Mouse (Mus musculus) MEL (cell line): ENCODE measurements around the gene Shmt2. TPM values are rescaled to one million over a fixed set of nuclear protein-coding genes. Genes with fewer than 3 reads are reported as not detected.

Source experiments
- DNase-seq: peaks from one replicate; pipeline ENCODE4 v3.0.0; 2011; ENCODE audit warnings: low read depth, low spot score
- H3K27ac ChIP-seq: 2 replicates; pipeline ENCODE4 v1.5.1; 2012; ENCODE audit warnings: low read depth, mild to moderate bottlenecking, control low read depth, low read length, moderate library complexity; ENCODE audit not compliant: control insufficient read depth
- H3K27me3 ChIP-seq, 2 experiments: fragments of 150-350 bp in 1 of 2; sonication (generic) in 1 of 2; 2 replicates each; pipeline ENCODE4 v1.6.1; 2012; ENCODE audit warnings: low read length in 2 of 2, mild to moderate bottlenecking in 2 of 2, improper control_type of control experiment in 1 of 2, moderate library complexity in 1 of 2; ENCODE audit not compliant: insufficient read depth in 2 of 2, control insufficient read depth in 1 of 2
- H3K36me3 ChIP-seq, 2 experiments: 2 replicates each; pipeline ENCODE4 v1.6.1; 2012 to 2014; ENCODE audit warnings: low read length in 2 of 2, improper control_type of control experiment in 1 of 2, inconsistent platforms in 1 of 2, mild to moderate bottlenecking in 1 of 2; ENCODE audit not compliant: insufficient read depth in 2 of 2, control insufficient read depth in 1 of 2
- H3K4me1 ChIP-seq, 2 experiments: fragments of 150-350 bp in 1 of 2; sonication (generic) in 1 of 2; 2 replicates each; pipeline ENCODE4 v1.6.1; 2012; ENCODE audit warnings: low read length in 2 of 2, improper control_type of control experiment in 1 of 2, mild to moderate bottlenecking in 1 of 2; ENCODE audit not compliant: insufficient read depth in 2 of 2, control insufficient read depth in 1 of 2
- H3K4me3 ChIP-seq, 2 experiments: fragments of 150-350 bp in 1 of 2; sonication (generic) in 1 of 2; 2 replicates each; pipeline ENCODE4 v1.5.1; 2012; ENCODE audit warnings: low read depth in 2 of 2, low read length in 2 of 2, mild to moderate bottlenecking in 2 of 2, moderate library complexity in 2 of 2, control low read depth in 1 of 2, improper control_type of control experiment in 1 of 2; ENCODE audit not compliant: control insufficient read depth in 1 of 2, insufficient read depth in 1 of 2
- H3K79me2 ChIP-seq: 2 replicates; pipeline ENCODE4 v1.6.1; 2012; ENCODE audit warnings: mild to moderate bottlenecking, low read length, moderate library complexity; ENCODE audit not compliant: control insufficient read depth, poor library complexity, insufficient read depth
- H3K9ac ChIP-seq: 2 replicates; pipeline ENCODE4 v1.6.1; 2012; ENCODE audit warnings: low read depth, mild to moderate bottlenecking, control low read depth, low read length, moderate library complexity; ENCODE audit not compliant: control insufficient read depth, poor library complexity, severe bottlenecking
- H3K9me3 ChIP-seq: fragments of 150-350 bp; sonication (generic); replicated peaks from 2 replicates; pipeline ENCODE4 v1.6.1; 2012; ENCODE audit warnings: mild to moderate bottlenecking, low read length, improper control_type of control experiment, moderate library complexity; ENCODE audit not compliant: insufficient read depth
- BHLHE40 ChIP-seq: IDR thresholded peaks from 2 replicates; pipeline ENCODE4 v1.6.1; 2012; ENCODE audit warnings: low read depth, mild to moderate bottlenecking, inconsistent platforms, low read length, improper control_type of control experiment, borderline replicate concordance
- CHD1 ChIP-seq: IDR thresholded peaks from 2 replicates; pipeline ENCODE4 v1.6.1; 2012; ENCODE audit warnings: low read depth, mild to moderate bottlenecking, inconsistent platforms, low read length, improper control_type of control experiment
- ELF1 ChIP-seq: IDR thresholded peaks from 2 replicates; pipeline ENCODE4 v1.6.1; 2014; ENCODE audit warnings: low read depth, mild to moderate bottlenecking, inconsistent platforms, low read length, improper control_type of control experiment, moderate library complexity
- ETS1 ChIP-seq: IDR thresholded peaks from 2 replicates; pipeline ENCODE4 v1.6.1; 2012; ENCODE audit warnings: low read depth, mild to moderate bottlenecking, inconsistent platforms, low read length, improper control_type of control experiment, moderate library complexity
- GABPA ChIP-seq: IDR thresholded peaks from 2 replicates; pipeline ENCODE4 v1.6.1; 2012; ENCODE audit warnings: low read depth, mild to moderate bottlenecking, inconsistent platforms, low read length, improper control_type of control experiment, moderate library complexity
- HCFC1 ChIP-seq: IDR thresholded peaks from 2 replicates; pipeline ENCODE4 v1.6.1; 2012; ENCODE audit warnings: low read depth, mild to moderate bottlenecking, inconsistent platforms, low read length, improper control_type of control experiment, moderate library complexity
- JUND ChIP-seq: IDR thresholded peaks from 2 replicates; pipeline ENCODE4 v1.6.1; 2011; ENCODE audit warnings: low read depth, mild to moderate bottlenecking, improper control_type of control experiment, low read length
- MYB ChIP-seq: IDR thresholded peaks from 2 replicates; pipeline ENCODE4 v1.6.1; 2011; ENCODE audit warnings: mild to moderate bottlenecking, low read depth, low read length, improper control_type of control experiment
- MYC ChIP-seq: IDR thresholded peaks from 2 replicates; pipeline ENCODE4 v1.6.1; 2011; ENCODE audit warnings: low read depth, mild to moderate bottlenecking, low read length, improper control_type of control experiment, moderate library complexity
- NRF1 ChIP-seq: IDR thresholded peaks from 2 replicates; pipeline ENCODE4 v1.6.1; 2014; ENCODE audit warnings: low read depth, mild to moderate bottlenecking, inconsistent platforms, low read length, improper control_type of control experiment, moderate library complexity; ENCODE audit not compliant: poor library complexity, insufficient read depth, severe bottlenecking
- POLR2AphosphoS2 ChIP-seq: IDR thresholded peaks from 2 replicates; pipeline ENCODE4 v1.6.1; 2011; ENCODE audit warnings: low read length, improper control_type of control experiment
- SIN3A ChIP-seq: IDR thresholded peaks from 2 replicates; pipeline ENCODE4 v1.6.1; 2012; ENCODE audit warnings: low read length, improper control_type of control experiment, inconsistent platforms
- UBTF ChIP-seq: IDR thresholded peaks from 2 replicates; pipeline ENCODE4 v1.6.1; 2012; ENCODE audit warnings: low read depth, mild to moderate bottlenecking, inconsistent platforms, low read length, improper control_type of control experiment, moderate library complexity, borderline replicate concordance; ENCODE audit not compliant: insufficient read depth
- USF2 ChIP-seq, 2 experiments: IDR thresholded peaks; 2 replicates each; pipeline ENCODE4 v1.6.1; 2011 to 2012; ENCODE audit warnings: improper control_type of control experiment in 2 of 2, low read length in 2 of 2, borderline replicate concordance in 1 of 2, inconsistent platforms in 1 of 2, low read depth in 1 of 2, mild to moderate bottlenecking in 1 of 2; ENCODE audit not compliant: insufficient read depth in 1 of 2
- ZC3H11A ChIP-seq: IDR thresholded peaks from 2 replicates; pipeline ENCODE4 v1.6.1; 2012; ENCODE audit warnings: low read depth, mild to moderate bottlenecking, inconsistent platforms, low read length, improper control_type of control experiment
- polyA plus RNA-seq, 2 experiments: library from polyadenylated mRNA; stranded (reverse) in 1 of 2; unstranded in 1 of 2; fragments of >175 nt in 1 of 2; fragments of >200 nt in 1 of 2; gene quantifications; 2 replicates each; pipeline versions ENCODE4 v1.2.1 to v1.2.4; 2012; ENCODE audit warnings: low replicate concordance in 2 of 2, low read depth in 1 of 2; ENCODE audit not compliant: insufficient read length in 2 of 2, insufficient read depth in 1 of 2, missing spikeins in 1 of 2
- total RNA-seq: library from RNA; depleted of rRNA; stranded (reverse); fragments of 300-350 nt; gene quantifications from 2 replicates; pipeline ENCODE4 v1.2.3, GENCODE M21; 2012

Gene Shmt2
- total and polyA plus RNA-seq, 3 experiments: 242 to 582 (median 263) TPM

DNA sequence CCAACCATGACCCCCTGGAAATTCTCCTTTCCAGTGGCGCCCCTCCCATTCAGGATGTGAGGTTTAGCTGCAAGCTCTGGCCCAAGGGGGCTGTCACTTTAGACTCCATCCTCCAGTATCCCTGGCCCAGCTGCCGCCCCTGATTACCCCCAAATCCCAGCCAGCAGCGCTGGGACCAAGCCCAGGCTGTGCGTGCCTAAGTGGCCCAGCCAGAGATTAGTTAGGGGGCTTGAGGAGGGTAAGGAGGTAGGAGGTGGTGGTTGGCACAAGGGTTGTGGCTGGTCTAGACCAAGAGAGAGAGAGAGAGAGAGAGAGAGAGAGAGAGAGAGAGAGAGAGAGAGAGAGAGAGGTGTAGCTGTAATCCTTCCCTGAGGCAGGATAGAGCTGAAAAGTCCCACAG lies 9.3 kb upstream of the Shmt2 start:
- Histone ChIP-seq H3K36me3 (no peaks in the 10 kb centered on the region), H3K4me3 (no peak overlapping the region), H3K27ac (no peak overlapping the region), H3K79me2 (no peaks in the 10 kb centered on the region), H3K27me3 (peaks cover 8 to 18% of the 10 kb centered on the region in 2 experiments), H3K9me3 (no peaks in the 10 kb centered on the region), H3K4me1 (peaks cover 0 to 7% of the 10 kb centered on the region in 2 experiments; a peak in 1 of 4 replicates), H3K9ac (no peak overlapping the region)
- no peak for DNase-seq
- TF ChIP-seq ZC3H11A: no peak
- no peak for TF ChIP-seq MYB
- no peak for TF ChIP-seq NRF1
- no peak for TF ChIP-seq SIN3A
- TF ChIP-seq GABPA: no peak
- TF ChIP-seq POLR2AphosphoS2: no peak
- TF ChIP-seq ELF1: no peak

DNA sequence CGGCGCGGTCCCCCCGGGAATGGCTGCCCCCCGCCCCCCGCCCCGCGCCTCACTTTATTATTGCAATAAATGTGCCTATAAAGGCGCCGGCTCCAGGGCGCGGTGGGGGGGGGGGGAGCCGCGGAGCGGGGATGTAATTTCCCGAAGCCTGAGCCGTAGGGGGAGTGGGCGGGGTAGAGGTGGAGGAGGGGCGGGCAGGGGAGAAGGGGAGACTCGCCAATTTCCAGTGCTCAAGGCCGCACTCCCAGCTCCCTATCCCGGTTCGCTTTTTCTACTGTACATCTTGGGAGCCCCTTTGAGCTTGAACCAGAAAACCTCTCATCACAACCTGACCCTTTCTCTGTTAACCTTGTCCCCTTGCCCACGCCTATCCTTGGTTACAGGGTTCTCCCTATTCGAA lies 8.7 kb upstream of the Shmt2 start:
- Histone ChIP-seq H3K4me1 (peaks cover 0 to 7% of the 10 kb centered on the region in 2 experiments; a peak in 1 of 4 replicates), H3K27me3 (peaks cover 8 to 18% of the 10 kb centered on the region in 2 experiments), H3K4me3 (no peak overlapping the region), H3K9me3 (no peaks in the 10 kb centered on the region), H3K27ac (no peak overlapping the region), H3K9ac (no peak overlapping the region), H3K79me2 (no peaks in the 10 kb centered on the region), H3K36me3 (no peaks in the 10 kb centered on the region)
- TF ChIP-seq ZC3H11A: no peak
- no peak for TF ChIP-seq MYC
- no peak for TF ChIP-seq BHLHE40
- no peak for TF ChIP-seq UBTF
- no peak for TF ChIP-seq MYB
- no peak for TF ChIP-seq ETS1
- TF ChIP-seq CHD1: no peak
- TF ChIP-seq HCFC1: no peak
- TF ChIP-seq GABPA: no peak
- TF ChIP-seq JUND: no peak
- TF ChIP-seq USF2 (IDR thresholded peaks at IDR 0.05; ENCODE audit: borderline replicate concordance in 1 of 2, insufficient read depth in 1 of 2, low read depth in 1 of 2, low read length in 2 of 2): no peak
- TF ChIP-seq POLR2AphosphoS2: no peak
- no peak for TF ChIP-seq ELF1
- no peak for DNase-seq
